7 mouse cellular contexts compared by ENCODE assay signal in the genomic region with DNA sequence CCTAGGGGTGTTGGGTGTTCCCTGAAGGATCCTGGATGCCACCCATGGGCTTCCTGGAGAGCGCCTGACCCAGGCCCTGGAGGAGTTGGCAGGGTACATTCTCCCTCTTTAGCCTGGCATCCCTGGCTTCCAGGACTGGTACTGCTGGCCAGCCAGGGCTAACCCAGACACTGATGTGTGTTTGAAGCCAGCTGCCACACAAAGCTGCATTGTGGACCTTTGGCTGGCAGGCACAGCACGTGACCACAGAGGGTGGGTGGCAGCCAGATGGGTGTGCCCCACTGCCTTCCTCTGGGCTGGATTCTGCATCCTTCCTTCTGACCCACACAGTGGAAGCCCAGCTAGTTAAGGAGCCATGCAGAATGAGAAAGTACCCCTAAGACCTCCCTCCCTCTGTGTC. TPM values are rescaled to one million over a fixed set of nuclear protein-coding genes. Genes with fewer than 3 reads are reported as not detected.
DNase-seq lines count a peak whose midpoint lies in the region; ATAC-seq and TF ChIP-seq lines count a peak whose summit lies in the region.

No protein-coding gene starts in this region.

- peak overlapping the region; percentile 2 for H3K4me3 ChIP-seq in megakaryocyte, embryonic 14.5 days (replicated peaks)
- no peak overlapping the region for H3K4me3 ChIP-seq in stomach, postnatal 0 days (ENCODE audit: low read depth, low read length)

- peak; percentile 42 for DNase-seq in 3T3-L1 (ENCODE audit: low read depth, low spot score)
- DNase-seq in brain, adult 2 months (ENCODE audit: low read depth, low spot score) = peak; percentile 90
- DNase-seq in frontal cortex, adult 2 months (ENCODE audit: extremely low spot score in 1 of 2, low spot score in 1 of 2) = peak; percentile 65 to 77
- peak; percentile 74 to 80 for DNase-seq in left cerebral cortex, adult 9 months (ENCODE audit: low spot score in 2 of 2)
- DNase-seq in stomach, postnatal 0 days (ENCODE audit: low spot score) = peak; percentile 60

- H3K4me1 ChIP-seq in megakaryocyte, embryonic 14.5 days = peaks cover 54% of the 10 kb centered on the region
- H3K4me1 ChIP-seq in stomach, postnatal 0 days (replicated peaks; ENCODE audit: control insufficient read depth, insufficient read depth) = no peaks in the 10 kb centered on the region

- peak; percentile 50 to 63 for ATAC-seq in hematopoietic stem cell, adult 5-6 weeks (replicated peaks in 1 of 2; ENCODE audit: insufficient read depth in 1 of 2, low FRiP score in 2 of 2, low TSS enrichment in 1 of 2, low read depth in 1 of 2, poor library complexity in 2 of 2, severe bottlenecking in 2 of 2)
- peak; percentile 85 for ATAC-seq in stomach, postnatal 0 days (ENCODE audit: low FRiP score, low TSS enrichment)

- no peaks in the 10 kb centered on the region for H3K36me3 ChIP-seq in megakaryocyte, embryonic 14.5 days (replicated peaks; ENCODE audit: low read length)
- H3K36me3 ChIP-seq in stomach, postnatal 0 days (ENCODE audit: control insufficient read depth, insufficient read depth, low read length) = no peaks in the 10 kb centered on the region

- no peak overlapping the region for H3K4me2 ChIP-seq in stomach, postnatal 0 days (replicated peaks; ENCODE audit: low read depth)

- no peaks in the 10 kb centered on the region for H3K9me3 ChIP-seq in megakaryocyte, embryonic 14.5 days
- H3K9me3 ChIP-seq in stomach, postnatal 0 days (ENCODE audit: control insufficient read depth, low read length) = no peaks in the 10 kb centered on the region

- TF ChIP-seq CTCF in stomach, postnatal 0 days (IDR thresholded peaks at IDR 0.05; ENCODE audit: low read depth) = peak; percentile 43; the same call in 1 of the 2 replicates

- 64% methylated on average over 2 of the region's 2 CpGs for WGBS in stomach, postnatal 0 days

- no peak overlapping the region for H3K9ac ChIP-seq in stomach, postnatal 0 days (ENCODE audit: low read length)

- H3K27ac ChIP-seq in stomach, postnatal 0 days (replicated peaks) = no peak overlapping the region

- no peaks in the 10 kb centered on the region for H3K27me3 ChIP-seq in megakaryocyte, embryonic 14.5 days (replicated peaks)
- H3K27me3 ChIP-seq in stomach, postnatal 0 days (ENCODE audit: control insufficient read depth, insufficient read depth, low read length) = no peaks in the 10 kb centered on the region

- no peak for TF ChIP-seq EP300 in stomach, postnatal 0 days (optimal IDR thresholded peaks at IDR 0.05)

RNA-seq across cellular contexts. Expression of gene Klf13, which starts 26.4 kb away (rescaled TPM):
- polyA plus RNA-seq in frontal cortex, adult 2 months (2012; rRNA removed) = 57.6 and 60.4 TPM in 2 replicates
- total RNA-seq in hematopoietic stem cell, adult 5-6 weeks (2017) = 16.7 and 24.3 TPM in 2 replicates
- 117 and 140 TPM in 2 replicates for polyA plus RNA-seq in megakaryocyte, embryonic 14.5 days (2012; ENCODE audit: insufficient read depth, low replicate concordance)
- 25.0 and 26.9 TPM in 2 replicates for polyA plus RNA-seq in stomach, postnatal 0 days (2015; fragmentation: Nextera tagmentation; extraction: Ambion mirVana)

RNA-seq across cellular contexts. Expression of gene E030018B13Rik, which starts 48.5 kb away (rescaled TPM):
- polyA plus RNA-seq in frontal cortex, adult 2 months (2012; rRNA removed) = not detected in 2 replicates
- not detected in 2 replicates for total RNA-seq in hematopoietic stem cell, adult 5-6 weeks (2017)
- not detected in 2 replicates for polyA plus RNA-seq in megakaryocyte, embryonic 14.5 days (2012; ENCODE audit: insufficient read depth, low replicate concordance)
- not detected in 2 replicates for polyA plus RNA-seq in stomach, postnatal 0 days (2015; fragmentation: Nextera tagmentation; extraction: Ambion mirVana)
